Mouse (Mus musculus) E14TG2a.4 (cell line): ENCODE results near the gene Acss2.

Source experiments
- CTCF ChIP-seq: conservative IDR thresholded peaks from 2 replicates; pipeline ENCODE4 v1.5.1; 2014; ENCODE audit warnings: low read length
- NANOG ChIP-seq: IDR thresholded peaks from 2 replicates; pipeline ENCODE4 v1.6.1; 2014; ENCODE audit warnings: borderline replicate concordance, low read length, mixed read lengths
- POU5F1 ChIP-seq: IDR thresholded peaks from 2 replicates; pipeline ENCODE4 v1.6.1; 2014; ENCODE audit warnings: low read length, borderline replicate concordance

- TF ChIP-seq CTCF (no peak), NANOG (no peak), POU5F1 (no peak)
Measured at GRCm38 (mm10) chr2:155604560-155605235, 87.0 kb downstream of the Acss2 start.
